Mouse (Mus musculus): ENCODE measurements around the gene Arel1.

Arel1 gene

GRCm38 (mm10) chr12:84970428-84971096, at the start of gene Arel1, which contains the start of gene Fcf1:
Gene Arel1 (minus strand): TSS chr12:84970900.
Gene Fcf1 (plus strand): TSS chr12:84970897.
- peak; percentile 94 to 96 for DNase-seq (ENCODE audit: low spot score in 2 of 2)

GRCm38 (mm10) chr12:85012185-85012584, 41.5 kb upstream of the Arel1 start:
- no peak for DNase-seq (ENCODE audit: low spot score in 2 of 2)

DNA sequence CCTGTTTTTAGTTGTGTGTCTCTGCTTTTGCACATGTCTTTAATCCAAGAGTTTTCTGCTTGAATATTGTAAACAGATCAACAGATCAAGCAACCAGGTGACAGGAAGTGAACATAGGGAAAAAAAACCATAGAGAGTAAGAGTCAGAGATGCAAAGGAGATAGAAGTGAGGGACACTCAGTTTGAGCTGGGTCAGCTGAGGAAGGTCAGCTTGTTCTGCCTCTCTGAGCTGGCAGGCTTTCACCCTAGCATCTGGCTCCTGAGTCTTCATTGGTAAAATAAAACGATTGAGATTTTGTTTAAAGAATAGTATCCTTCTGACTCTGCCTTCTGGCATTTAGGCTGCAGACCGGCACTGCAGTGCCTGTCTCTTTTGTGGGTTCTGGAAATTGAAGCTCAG, 39.8 kb upstream of the Arel1 start:
- DNase-seq (ENCODE audit: low spot score in 2 of 2) = no peak

DNA sequence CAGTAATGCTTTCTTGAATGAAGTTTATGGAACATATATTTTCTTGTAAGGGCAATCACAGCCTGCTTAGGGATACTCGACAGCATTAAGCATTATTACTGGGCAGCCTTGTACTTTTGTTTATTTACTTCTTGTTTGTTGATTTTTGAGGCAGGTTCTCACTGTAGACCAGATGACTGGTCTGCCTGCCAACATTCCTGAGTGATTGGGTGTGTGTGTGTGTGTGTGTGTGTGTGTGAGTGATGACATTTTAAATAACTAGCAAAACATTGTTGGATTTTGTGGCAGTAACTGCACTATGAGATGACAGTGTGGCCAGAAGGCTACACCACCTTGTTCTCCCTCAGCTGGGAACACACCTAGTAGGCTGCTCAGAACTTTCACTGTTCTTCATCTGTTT, 39.1 kb upstream of the Arel1 start:
- no peak for DNase-seq (ENCODE audit: low spot score in 2 of 2)

- DNase-seq (ENCODE audit: low spot score in 2 of 2) = no peak
Observed at GRCm38 (mm10) chr12:85007021-85007420, 36.3 kb upstream of the Arel1 start.

DNA sequence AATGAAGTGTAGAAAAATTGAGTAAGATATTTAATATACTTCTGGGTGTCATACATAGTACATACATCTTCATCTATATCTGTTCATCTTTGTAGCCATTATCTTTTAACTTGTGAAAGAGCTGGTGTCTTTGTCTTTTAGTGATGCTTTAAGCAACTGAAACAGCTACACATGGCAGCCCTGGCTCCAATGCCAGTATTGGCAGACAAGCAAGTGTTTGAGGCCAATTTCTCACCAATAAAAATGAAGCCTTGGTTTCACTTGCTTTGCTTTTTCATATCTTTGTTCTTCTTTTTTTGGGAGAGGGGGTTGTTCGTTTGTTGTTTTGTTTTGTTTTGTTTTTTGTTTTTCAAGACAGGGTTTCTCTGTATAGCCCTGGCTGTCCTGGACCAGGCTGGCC, 35.5 kb upstream of the Arel1 start:
- DNase-seq (ENCODE audit: low spot score in 2 of 2) = no peak

DNA sequence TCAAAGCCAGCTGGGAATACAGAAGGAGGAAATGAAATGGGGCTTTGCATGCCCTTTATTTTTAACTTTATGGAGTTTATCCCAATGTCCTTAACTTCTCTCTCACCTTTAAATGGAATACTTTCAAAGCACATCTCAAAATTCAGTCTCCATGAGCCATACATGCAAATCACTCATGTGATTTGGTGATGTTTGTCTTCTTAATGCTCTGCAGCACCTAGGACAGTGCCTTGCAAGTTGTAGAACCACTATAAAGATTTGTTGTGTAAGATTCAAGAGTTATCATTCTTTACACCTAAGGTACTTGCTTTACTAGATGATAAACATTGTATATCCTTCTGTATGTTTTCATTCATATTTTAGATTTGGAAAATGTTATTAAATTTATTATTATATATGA, 28.4 kb upstream of the Arel1 start:
- DNase-seq (ENCODE audit: low spot score in 2 of 2) = no peak

- DNase-seq (ENCODE audit: low spot score in 2 of 2) = peak; percentile 54 to 59
Observed at GRCm38 (mm10) chr12:84996501-84997398, 26.1 kb upstream of the Arel1 start.

DNA sequence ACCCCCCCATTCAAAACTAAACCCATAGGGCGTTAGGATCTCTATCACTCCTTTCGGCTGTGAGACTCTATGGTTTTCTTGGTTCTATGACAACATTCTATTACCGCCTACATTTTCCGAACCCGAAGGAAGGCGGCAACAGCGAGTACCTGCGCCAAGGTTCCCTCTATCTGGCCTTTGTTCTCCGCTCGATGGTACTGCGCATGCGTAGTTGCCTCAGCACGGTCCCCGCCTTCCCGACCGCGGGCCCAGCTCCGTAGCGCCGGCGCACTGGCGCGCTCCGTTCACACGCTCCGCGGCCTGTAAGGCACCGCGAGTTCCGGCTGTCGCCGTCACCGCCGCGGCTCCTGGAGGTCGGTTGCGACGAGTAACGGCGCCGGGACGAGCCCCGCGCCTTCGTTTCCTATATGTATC, 25.4 kb upstream of the Arel1 start, which contains the start of gene Ylpm1:
TSS of gene Ylpm1 (plus strand) at position 239 of the 414 bp plus-strand sequence.
- peak; percentile 96 to 98 for DNase-seq (ENCODE audit: low spot score in 2 of 2)

DNA sequence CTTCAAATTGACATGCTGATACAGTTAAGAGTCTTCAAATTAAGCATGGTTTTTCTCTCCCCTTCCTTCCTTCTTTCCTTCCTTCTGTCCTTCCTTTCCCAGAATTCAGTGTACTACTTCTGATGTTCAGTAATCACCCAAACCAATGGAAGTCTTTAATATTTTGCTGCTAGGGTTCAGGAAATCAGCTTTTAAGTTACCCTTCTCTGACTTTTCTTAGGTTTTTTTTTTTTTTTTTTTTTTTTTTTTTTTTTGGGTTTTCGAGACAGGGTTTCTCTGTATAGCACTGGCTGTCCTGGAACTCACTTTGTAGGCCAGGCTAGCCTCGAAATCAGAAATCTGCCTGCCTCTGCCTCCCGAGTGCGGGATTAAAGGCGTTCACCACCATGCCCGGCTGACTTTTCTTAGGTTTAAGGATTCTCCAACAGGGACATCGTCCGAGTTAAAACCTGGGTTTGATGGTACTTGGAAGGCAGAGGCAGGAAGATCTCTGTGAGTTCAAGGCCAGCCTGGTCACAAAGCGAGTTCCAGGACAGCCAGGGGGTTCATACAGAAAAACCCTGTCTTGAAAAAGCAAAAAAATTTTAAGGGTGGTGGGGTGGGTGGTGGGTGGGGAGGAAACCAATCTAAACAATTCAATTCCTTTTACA, 24.5 kb upstream of the Arel1 start:
- no peak for DNase-seq (ENCODE audit: low spot score in 2 of 2)

DNA sequence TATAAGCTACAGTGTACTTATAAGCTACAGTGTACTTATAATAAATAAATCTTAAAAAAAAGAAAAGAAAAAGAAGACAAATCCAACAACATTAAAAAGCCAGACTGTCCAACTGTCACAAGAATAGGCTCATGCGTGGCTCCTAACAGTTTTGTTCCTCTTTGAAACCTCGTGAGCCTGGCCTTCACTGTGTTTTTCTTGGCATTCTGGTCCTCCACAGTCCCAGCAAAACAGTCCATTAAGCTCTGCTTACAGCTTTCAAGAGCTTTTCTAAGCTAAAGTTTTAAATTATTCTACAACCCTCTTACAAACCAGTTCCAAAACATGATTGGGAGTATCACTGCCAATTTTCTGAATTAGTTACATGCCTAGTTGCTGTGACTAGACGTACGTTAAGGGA, 18.8 kb upstream of the Arel1 start:
- DNase-seq (ENCODE audit: low spot score in 2 of 2) = no peak

DNA sequence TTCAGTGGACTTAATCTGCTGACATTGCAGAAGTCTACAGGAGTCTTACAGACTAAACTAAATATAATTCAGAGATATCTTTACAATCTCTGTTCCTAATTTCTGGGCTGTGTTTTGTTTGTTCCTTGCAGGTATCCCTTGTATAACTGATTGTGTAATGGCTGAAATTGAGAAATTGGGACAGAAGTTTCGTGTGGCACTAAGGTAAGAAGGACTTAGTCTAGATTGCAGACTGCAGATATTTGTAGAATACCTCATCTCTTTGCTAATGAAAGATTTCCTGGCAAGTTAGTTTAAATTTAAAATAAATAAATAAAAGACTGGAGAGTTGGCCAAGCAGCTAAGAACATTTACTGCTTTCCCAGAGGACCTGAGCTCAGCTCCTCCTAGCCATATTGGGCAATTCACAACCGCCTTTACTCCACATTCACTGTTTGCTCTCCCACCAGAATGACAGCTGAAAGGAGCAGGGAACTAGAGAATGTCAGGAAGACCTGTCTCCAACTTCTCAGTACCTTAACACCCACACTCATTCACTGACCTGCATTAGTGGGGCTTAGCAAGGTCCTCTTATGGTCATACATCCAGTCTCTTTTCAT, 8.7 kb upstream of the Arel1 start:
- DNase-seq (ENCODE audit: low spot score in 2 of 2) = no peak

DNA sequence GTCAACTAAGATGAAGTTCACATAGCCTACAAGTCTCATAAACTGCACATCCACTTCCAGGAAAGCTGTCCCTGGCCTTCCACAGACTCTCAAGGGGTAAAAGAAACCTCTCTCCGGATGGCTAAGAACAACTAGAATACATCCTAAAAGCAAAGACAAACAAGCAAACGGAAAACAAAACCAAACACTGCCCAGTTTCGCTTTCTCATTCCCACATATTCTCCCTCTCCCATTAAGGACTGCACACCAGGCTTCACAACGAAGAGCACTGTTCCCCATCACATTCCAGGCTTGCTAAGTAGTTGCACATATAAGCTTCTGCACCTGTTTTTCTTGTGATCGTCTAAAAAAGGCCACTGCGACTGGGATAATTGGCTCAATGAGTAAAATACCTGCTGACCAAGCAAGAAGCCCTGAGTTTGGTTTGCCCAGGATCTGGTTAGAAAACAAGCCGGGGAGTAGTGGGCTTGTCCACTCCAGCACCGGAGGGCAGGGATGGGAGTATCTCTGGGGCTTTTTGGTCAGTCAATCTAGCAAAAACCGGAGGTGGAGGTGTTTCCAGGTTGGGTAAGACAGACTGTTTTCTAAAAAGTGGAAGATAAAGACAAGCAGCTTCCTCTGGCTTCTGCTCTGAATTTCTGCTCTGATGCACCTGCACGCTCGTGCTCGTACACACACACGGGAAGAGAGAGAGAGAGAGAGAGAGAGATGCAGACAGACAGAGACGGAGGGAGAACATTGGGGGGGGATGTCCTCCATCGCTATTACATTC, 858 bp downstream of the Arel1 start:
- no peak for DNase-seq (ENCODE audit: low spot score in 2 of 2)

- DNase-seq (ENCODE audit: low spot score in 2 of 2) = no peak
Observed at GRCm38 (mm10) chr12:84968831-84969655, 1.7 kb downstream of the Arel1 start.

DNA sequence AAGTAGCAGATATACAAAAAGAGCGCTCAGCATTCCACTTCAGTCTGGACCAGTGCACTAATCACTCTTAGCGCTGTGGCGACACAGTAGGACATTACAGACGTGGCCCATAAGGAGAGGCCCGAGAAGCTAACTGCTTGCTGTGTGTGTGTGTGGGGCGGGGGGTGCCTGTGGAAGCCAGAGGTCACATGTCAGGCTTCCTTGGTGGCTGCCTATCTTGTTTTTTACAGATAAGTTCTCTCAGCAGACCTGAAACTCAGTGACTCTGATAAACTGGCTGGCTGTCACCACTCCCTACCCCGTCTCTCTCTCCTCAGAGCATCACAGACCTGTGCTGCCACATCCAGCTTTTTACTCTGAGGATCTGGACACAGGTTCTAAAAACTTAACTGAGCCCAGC, 8.1 kb downstream of the Arel1 start:
- DNase-seq (ENCODE audit: low spot score in 2 of 2) = no peak

DNA sequence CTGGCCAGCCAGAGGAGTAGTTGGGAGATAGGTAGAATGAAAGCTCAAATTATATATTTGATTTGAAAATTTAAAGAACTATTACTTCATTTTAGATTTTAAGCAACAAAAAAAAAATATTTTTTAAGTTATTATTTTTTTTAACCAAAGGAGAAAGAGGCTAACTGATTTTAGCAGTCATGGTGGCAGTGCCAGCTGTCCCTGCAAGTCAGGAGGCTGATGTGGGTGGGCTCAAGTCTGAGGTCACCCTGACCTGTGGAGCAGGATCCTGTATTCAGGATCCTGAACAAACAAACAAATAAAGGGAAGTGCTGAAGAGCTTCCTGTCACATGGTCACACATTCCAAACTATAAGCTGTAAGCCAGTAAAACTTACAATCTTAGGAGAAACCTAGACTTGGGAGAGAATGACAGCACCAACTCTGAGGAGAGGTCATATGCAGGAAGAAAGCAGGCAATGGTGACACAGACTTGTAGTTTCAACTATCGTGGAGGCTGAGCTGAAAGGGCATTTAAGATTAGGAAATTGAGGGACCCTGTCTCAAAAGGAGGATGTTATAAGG, 11.8 kb downstream of the Arel1 start:
- DNase-seq (ENCODE audit: low spot score in 2 of 2) = no peak

DNA sequence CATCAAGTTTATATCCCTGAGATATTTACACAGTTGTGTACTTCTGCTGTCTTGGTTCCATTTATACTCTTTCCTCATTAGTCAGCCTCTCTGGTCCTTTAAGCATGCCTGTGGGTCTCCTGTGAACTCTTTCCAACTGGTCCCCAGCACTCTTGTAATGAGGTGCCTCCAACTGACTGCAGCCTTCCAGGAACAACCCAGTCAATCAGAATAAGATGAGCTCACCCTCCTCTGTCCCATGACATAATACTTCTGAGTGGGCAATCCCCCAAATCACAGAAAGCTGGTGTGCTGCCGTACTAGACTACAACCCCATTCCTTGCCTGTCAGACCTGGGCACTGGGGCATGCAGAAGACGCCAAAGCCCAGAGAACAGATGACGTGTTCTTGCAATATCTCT, 14.4 kb downstream of the Arel1 start:
- no peak for DNase-seq (ENCODE audit: low spot score in 2 of 2)

DNA sequence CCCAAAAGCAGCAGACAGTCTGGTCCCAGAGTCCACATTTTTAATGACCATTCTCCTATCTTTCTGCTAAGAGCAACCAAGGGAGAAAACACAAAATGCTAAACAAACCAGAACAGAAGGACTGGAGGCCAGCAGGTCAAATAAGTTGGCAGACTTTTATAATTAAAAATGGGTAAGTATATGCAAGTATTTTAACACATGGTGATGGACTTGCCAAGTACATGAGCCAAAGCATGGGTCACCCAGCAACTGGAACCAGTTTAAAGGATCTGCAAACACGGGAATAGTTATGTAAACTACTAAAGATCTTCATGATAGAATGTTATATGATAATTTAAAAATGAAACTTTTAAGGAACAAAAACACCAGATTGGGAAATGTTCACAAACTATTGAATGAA, 18.3 kb downstream of the Arel1 start:
- DNase-seq (ENCODE audit: low spot score in 2 of 2) = no peak

DNA sequence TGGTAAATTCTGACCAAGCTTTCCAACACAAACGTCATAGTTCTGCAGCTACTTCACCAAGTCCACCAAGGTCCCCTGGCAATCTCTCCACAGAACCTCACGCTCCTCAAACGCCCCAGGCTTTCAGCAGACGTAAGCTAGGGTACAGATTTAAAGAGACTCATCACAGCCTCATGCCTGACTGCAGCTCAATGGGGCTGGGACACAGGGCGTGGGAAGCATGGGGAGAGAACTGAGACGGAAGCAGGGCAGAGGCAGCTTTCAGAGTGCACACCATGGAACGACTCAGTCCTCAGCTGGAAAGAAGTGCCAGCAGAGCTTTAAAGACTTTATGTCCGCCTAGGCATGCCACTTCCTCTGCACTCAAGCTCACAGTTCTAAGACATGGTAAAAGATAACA, 19.2 kb downstream of the Arel1 start:
- DNase-seq (ENCODE audit: low spot score in 2 of 2) = no peak

- DNase-seq (ENCODE audit: low spot score in 2 of 2) = no peak
Observed at GRCm38 (mm10) chr12:84950763-84951162, 19.9 kb downstream of the Arel1 start.
